Mouse (Mus musculus) heart, postnatal 14 days (tissue): Measurements from ENCODE around the gene Ggnbp2. TPM values are rescaled to one million over a fixed set of nuclear protein-coding genes. Genes with fewer than 3 reads are reported as not detected.

Source experiments
- DNase-seq, 2 experiments: peaks; one replicate each; pipeline ENCODE4 v3.0.0; 2021 to 2022
- intact Hi-C: fragments of 180-260 bp; cut with DNase I; formaldehyde crosslinking; loops from one replicate; pipeline ENCODE4 v1.15.1; 2025
- long read RNA-seq, 2 experiments: library from polyadenylated mRNA; stranded (forward); transcript quantifications; one replicate each; pipeline ENCODE4 v2.0.0; 2021
- total RNA-seq, 2 experiments: library from RNA; stranded (reverse); gene quantifications; 2 replicates each; pipeline ENCODE4 v1.2.3; 2021

The Ggnbp2 gene
- total RNA-seq: 10 to 100 TPM; 49.6 to 55.7 TPM
- long read RNA-seq, experiment 1, transcript Ggnbp2-206 (13 exons, 2,528 nt): minor isoform, 10 of 80 reads
- long read RNA-seq, experiment 1, transcript Ggnbp2-203 (14 exons, 3,034 nt): minor isoform, 15 of 80 reads
- long read RNA-seq, experiment 1, transcript Ggnbp2-211 (14 exons, 3,056 nt): major isoform, 18 of 80 reads
- long read RNA-seq, experiment 1, partial matches to known transcripts: 17 of 80 reads
- long read RNA-seq, experiment 1, other reads (novel, unspliced or antisense): 17 of 80 reads
- long read RNA-seq, experiment 2, transcript Ggnbp2-203 (14 exons, 3,034 nt): major isoform, 16 of 71 reads
- long read RNA-seq, experiment 2, transcript Ggnbp2-211 (14 exons, 3,056 nt): minor isoform, 10 of 71 reads
- long read RNA-seq, experiment 2, transcript Ggnbp2-206 (13 exons, 2,528 nt): minor isoform, 6 of 71 reads
- long read RNA-seq, experiment 2, partial matches to known transcripts: 15 of 71 reads
- long read RNA-seq, experiment 2, other reads (novel, unspliced or antisense): 21 of 71 reads

DNA sequence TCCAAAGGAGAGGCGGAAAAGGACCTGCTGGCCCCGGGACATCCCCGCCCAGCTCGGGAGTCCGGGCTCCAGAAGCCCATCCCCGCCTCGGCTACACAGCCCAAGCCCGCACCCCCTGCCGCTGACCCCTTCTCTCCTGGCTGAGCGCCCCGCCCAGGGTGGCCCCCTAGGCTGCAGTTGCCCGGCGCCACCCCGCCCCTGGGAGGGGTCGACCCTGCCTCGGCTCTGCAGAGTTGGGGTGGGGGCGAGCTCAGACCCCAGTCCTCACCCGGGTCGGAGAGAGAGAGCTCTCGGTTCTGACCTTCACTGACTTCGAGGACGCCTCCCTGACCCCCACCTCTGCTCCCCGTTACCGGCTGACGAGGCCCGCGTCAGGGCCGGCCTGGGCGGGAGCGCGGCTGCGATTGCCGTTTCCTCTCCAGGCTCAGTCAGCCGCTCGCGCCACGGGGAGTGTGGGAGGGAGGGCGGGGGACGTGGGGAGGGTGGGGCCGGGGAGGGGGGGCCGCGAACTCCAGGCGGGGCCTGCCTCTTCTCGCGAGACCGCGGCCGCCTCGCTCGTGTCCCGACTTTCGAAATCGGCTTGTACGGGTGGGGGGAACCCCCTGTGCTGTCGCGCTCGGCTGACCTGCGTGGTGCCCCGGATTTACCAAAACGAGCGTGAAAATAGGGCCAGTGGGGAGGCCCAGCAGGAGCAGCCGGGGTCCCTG, at the start of gene Ggnbp2:
Gene Ggnbp2 (minus strand): TSS at position 481 of the 707 bp plus-strand sequence.
- DNase-seq: peak; percentile 94 to 95
- intact Hi-C loops: no loop called here

DNA sequence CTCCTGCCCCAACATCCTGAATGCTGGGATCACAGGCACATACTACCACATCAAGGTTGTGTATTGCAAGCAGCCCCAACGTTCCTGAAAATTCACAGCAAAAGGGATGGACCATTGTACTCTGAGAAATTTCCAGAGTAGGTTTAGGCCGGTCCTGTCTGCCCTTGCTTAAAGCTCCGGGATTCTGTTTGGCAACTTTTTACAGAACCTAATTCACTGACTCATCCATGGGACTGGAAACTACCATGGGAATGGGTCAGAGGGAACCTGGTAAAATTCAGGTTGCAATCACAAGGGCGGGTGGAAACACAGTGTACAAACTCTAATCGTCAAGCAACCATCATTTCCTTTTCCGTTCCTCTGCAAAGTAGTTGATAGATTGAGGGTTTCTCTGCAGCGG, 49.3 kb upstream of the Ggnbp2 start:
- no peak for DNase-seq
- intact Hi-C loops: no loop called here

DNA sequence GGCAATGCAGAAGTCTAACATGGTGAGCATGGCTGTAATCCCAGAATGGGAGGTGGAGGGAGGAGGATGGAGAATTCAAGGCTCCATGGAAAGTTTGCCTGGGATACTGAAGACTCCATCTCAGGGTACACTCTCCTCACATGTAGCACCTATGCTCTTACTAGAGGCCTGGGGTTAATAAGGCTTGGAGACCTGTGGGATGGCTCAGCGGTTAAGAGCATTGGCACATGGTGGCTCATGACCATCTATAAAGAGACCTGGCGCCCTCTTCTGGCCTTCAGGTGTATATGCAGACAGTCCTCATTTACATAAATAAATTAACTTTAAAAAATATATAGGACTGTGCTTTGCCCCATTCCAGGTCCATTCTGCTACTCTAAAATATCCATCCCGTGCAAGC, 48.7 kb upstream of the Ggnbp2 start:
- intact Hi-C loops: no loop called here
- peak; percentile 17 to 43 for DNase-seq

DNA sequence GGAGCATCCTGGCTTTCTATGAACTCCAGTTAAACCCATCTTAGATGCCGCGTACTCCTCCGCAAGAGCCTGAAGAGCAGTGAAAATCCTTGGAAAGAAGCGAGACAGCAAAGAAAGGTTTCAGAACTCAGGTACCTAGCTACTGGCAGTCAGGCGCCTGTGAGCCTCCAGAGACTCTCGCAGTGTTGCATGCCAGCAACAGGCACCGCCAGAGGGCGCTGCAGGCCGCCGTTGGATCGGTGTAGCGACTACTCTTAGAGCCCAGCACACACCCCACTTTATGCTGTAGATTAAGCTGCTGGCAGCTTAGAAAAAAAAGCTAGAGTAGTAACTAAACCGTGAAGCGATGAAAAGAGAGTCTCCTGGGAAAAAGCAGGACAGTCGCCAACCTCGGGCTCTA, 47.8 kb upstream of the Ggnbp2 start:
- intact Hi-C loops: loop anchor here (1.0 kb wide), 2 partner anchors 60 to 265 kb away; no protein-coding TSS in a partner anchor

DNA sequence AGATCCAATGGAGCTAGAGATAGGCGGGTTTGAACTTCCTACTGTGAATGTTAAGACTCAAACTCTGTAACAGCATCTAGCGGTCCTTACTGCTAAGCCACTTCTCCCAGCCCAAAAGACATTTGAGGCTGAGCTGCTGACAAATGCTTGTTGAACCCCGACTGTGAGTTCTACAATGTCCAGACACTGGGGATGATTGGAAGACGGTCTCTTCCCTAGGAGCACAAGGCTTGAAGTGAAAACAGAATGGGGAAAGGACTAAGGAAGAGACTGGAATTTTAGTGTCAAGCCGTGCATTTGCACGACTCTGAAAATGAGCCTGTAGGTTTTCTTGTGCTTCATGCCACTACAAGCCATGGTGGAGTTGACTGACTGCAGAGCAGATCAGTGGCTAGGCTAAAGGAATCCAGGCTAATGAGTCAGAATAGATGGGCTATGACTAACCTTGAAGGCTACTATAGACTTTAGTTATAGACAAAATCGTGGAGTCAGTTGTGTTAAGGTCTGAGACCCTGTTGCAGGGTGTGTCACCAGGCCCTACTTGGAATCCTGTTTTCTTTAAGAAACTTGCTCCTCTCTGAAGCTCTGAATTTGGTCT, 46.2 kb upstream of the Ggnbp2 start:
- DNase-seq: no peak
- intact Hi-C loops: no loop called here

More for the DNA sequence above, 47.8 kb upstream of the Ggnbp2 start:
- peak; percentile 89 to 94 for DNase-seq

DNA sequence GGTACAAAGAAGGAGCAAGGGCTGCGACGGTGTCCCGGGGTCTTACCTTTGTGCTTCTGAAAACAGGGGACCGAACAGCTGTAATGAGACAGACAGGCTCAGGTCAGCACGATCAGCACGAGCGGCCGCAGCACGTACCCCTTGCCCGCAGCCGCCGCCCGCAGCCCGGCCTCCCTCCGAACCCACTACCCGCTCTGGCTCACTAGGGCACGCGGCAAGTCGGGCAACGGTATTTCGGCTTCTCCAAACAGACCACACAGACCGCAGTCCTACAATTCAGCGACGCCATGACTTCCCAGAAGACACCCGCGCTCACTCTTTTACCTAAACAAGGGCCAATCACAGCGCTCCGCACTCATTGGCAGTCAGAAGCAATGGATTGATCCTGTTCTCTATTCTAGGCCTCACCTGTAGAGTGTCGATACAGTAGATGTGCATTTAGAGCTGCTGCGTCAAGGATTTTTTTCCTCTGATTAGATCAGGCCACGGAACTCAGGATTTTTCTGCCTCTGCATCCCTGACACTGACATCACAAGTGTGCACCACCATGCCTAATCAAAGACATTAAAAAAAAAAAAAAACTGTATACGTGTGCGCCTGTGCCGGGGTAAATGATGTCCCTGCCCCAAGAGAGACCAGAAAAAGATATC, 45.6 kb upstream of the Ggnbp2 start, which contains the start of gene Znhit3:
Gene Znhit3 (minus strand): TSS at position 314 of the 650 bp plus-strand sequence.
- intact Hi-C loops: no loop called here
- DNase-seq: peak; percentile 76 to 87

GRCm38 (mm10) chr11:84914673-84915072, 44.1 kb upstream of the Ggnbp2 start:
- intact Hi-C loops: no loop called here

DNA sequence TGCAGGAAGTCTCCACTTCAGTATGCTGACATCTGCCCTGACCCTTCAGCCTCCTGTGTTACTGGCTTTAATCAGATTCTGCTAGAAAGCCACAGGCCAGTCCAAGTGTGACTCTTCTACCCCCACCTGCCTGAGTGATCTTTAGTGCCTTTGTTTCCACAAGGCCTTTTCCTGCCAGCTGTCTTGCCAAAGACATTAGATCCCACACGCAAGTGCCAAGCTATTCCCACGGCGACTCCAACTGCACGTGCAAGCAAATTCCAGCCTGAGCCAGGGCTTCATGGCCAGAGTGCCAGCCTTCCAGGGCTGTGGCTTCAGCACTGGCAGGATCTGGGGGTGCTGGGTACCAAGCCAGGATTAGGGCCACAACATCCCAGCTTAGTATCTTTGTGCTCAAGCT, 39.8 kb upstream of the Ggnbp2 start:
- intact Hi-C loops: no loop called here
- DNase-seq: no peak

More at GRCm38 (mm10) chr11:84914673-84915072, 44.1 kb upstream of the Ggnbp2 start:
- no peak for DNase-seq

- no peak for DNase-seq
- intact Hi-C loops: no loop called here
These were observed 37.9 kb upstream of the Ggnbp2 start for GRCm38 (mm10) chr11:84908480-84908879.

DNA sequence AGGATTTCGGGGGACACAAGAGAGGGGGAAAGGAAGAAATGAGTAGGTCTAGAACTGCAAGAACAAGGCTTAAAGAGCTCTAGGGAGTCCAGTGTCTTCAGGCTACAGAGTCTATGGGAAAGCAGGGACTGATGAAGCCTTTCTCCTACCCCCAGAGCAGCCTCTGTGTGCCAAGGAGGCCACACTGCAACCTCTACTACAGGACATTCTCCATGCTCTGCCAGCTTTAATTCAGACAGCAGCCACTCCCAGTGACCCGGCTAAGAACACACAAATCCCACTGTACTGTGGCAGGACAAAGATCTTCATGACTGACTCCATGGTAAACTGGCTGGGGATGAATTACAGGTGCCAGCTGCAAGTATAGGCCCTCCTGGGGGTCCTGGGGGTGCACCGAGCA, 36.5 kb upstream of the Ggnbp2 start:
- intact Hi-C loops: no loop called here
- no peak for DNase-seq

- intact Hi-C loops: no loop called here
- DNase-seq: no peak
These were observed 34.1 kb upstream of the Ggnbp2 start for GRCm38 (mm10) chr11:84904597-84905144.

DNA sequence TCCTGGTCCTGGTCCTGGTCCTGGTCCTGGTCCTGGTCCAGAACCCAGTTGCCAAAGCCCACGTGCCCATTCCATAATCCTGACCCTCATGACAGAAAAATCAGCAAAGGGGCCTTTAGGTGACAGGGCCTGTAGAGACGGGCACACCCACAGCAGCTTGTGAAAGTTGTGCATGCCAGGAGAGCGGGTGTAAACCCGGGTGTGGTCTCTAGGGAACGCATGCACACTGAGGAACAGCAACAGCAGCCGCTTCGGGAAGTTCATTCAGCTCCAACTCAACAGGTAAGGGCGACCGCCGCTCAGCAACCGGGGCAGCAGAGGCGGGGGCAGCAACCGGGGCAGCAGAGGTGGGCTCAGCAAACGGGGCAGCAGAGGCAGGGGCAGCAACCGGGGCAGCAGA, 22.5 kb upstream of the Ggnbp2 start:
- intact Hi-C loops: no loop called here
- no peak for DNase-seq

GRCm38 (mm10) chr11:84891705-84892104, 21.1 kb upstream of the Ggnbp2 start:
- DNase-seq: no peak
- intact Hi-C loops: no loop called here

GRCm38 (mm10) chr11:84889492-84889891, 18.9 kb upstream of the Ggnbp2 start:
- DNase-seq: no peak
- intact Hi-C loops: no loop called here

DNA sequence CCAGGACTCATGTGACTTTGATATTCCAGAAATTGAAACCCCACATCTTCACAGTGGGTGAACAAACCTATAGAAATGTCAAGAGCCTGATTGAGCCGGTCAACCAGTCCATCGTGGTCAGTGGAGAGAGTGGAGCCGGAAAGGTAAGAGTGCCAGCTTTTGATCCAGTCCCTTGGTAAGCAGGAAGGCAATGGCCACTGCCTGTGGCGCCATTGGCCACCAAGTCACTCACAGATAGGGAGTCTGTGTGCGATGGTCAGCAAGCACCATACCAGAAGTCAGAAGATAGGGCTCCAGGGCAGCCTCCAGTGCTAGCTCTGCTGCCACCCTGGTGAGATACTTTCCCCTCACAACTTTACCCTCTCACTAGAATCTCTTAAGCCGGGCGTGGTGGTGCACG, 17.4 kb upstream of the Ggnbp2 start:
- intact Hi-C loops: no loop called here
- DNase-seq: no peak

DNA sequence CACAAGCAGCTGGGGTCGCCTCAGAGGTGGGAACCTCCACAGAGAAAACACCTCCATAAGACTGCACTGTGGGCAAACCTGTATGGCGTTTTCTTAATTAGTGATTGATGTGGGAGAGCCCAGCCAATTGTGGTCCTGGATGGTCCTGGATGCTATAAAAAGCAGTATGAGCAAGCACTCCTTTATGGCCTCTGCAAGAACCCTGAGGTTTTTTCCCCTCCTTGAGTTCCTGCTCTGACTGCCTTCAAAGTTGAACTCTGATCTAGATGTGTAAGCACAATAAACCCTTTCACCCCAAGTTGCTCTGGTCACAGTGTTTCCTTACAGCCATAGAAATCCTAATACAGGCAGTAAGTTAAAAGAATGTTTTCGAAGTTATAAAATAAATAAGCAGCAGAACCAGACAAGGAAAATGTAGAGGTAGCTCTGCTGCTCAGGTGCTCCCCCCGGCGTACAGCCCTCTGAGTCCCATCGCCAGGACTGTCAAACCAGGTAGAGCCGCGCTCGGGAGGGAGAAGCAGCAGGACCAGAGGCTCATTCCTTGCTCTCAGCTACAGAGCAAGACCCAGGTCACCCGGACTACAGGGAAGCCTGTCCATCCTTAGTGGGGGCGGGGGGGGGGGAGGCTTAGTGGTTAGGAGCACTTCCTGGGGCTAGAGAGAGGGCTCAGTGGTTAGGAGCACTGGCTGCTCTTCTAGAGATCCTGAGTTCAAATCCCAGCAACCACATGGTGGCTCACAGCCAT, 16.3 kb upstream of the Ggnbp2 start:
- intact Hi-C loops: no loop called here
- no peak for DNase-seq

DNA sequence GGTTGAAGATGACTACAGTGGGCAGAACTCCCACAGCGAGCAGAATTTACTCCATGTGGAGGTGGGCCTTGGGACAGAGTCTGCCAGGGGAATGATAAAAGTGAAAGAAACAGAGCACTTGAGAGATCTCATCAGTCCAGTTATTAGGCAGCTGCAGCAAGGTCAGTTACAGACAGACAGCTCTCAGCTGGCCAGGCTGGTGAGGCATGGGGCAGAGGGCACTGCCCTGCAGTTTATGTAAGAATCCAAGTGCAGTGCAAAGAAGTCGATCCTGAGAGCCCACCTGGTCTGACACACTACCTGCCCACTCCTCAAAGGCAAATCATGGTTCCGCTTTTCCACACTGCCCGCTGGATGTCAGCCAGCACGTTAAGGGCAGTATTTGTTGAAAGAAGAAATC, 15.6 kb upstream of the Ggnbp2 start:
- intact Hi-C loops: no loop called here
- DNase-seq: no peak

DNA sequence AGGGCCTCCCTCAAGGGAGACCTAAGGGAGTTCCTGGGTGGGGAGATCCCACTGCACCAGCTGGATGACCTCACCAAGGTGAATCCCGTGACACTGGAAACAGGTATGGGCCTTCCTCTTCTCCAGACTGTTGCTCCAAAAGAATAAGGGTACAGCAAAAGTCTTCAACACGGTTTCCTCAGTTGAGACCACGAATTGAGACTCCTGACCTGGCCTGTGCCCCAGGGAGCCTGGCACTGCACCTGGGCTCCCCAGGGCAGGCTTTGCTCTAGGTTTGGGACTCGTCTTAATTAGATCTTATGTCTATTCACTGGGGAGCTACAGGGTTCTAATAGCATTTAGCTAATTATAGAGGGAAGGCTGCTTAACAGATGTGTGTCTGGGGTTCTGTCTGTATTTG, 14.6 kb upstream of the Ggnbp2 start:
- no peak for DNase-seq
- intact Hi-C loops: no loop called here

- no peak for DNase-seq
- intact Hi-C loops: no loop called here
These were observed 11.7 kb upstream of the Ggnbp2 start for GRCm38 (mm10) chr11:84882346-84882745.

GRCm38 (mm10) chr11:84880971-84881370, 10.4 kb upstream of the Ggnbp2 start:
- DNase-seq: no peak
- intact Hi-C loops: no loop called here
